Mouse (Mus musculus) CH12F3 (cell line): ENCODE results near the gene Olfr1228.

Source experiments
- in situ Hi-C: fragments of 300-500 bp; cut with MboI; formaldehyde crosslinking; loops from 2 replicates; pipeline ENCODE4 v1.14.3; 2020; ENCODE audit warnings: low sequenced_read_pairs

Gene Olfr1228

GRCm38 (mm10) chr2:89253962-89254361, at the start of gene Olfr1228:
Gene Olfr1228 (minus strand): TSS chr2:89254062.
- in situ Hi-C loops = no loop called here

- in situ Hi-C loops = no loop called here
These were observed 43.3 kb upstream of the Olfr1228 start, which contains the start of gene Olfr1230 for GRCm38 (mm10) chr2:89297168-89297567. Gene Olfr1230 (minus strand): TSS chr2:89297268.

GRCm38 (mm10) chr2:89287914-89288313, 34.1 kb upstream of the Olfr1228 start, which contains the start of gene Olfr1229:
Gene Olfr1229 (minus strand): TSS chr2:89288014.
- in situ Hi-C loops = no loop called here

GRCm38 (mm10) chr2:89199948-89200347, 53.9 kb downstream of the Olfr1228 start, which contains the start of gene Olfr1226:
Gene Olfr1226 (minus strand): TSS chr2:89200048.
- in situ Hi-C loops = no loop called here
